Mouse (Mus musculus) heart, embryonic 10.5 days (tissue): ENCODE results near the gene Tpgs1. TPM values are rescaled to one million over a fixed set of nuclear protein-coding genes. Genes with fewer than 3 reads are reported as not detected.

ENCODE experiments used
- DNase-seq: peaks from one replicate; pipeline ENCODE4 v3.0.0-alpha.2; 2017; ENCODE audit warnings: low spot score
- H3K27ac ChIP-seq: fragments of 300-500 bp; sonication (generic); 2 replicates; pipeline ENCODE4 v1.5.1; 2016; ENCODE audit warnings: mild to moderate bottlenecking
- H3K27me3 ChIP-seq: fragments of 300-500 bp; sonication (generic); 2 replicates; pipeline ENCODE4 v1.6.1; 2016; ENCODE audit warnings: mild to moderate bottlenecking; ENCODE audit not compliant: poor library complexity, insufficient read depth, severe bottlenecking
- H3K36me3 ChIP-seq: fragments of 300-500 bp; sonication (generic); 2 replicates; pipeline ENCODE4 v1.6.1; 2016; ENCODE audit warnings: mild to moderate bottlenecking, moderate library complexity
- H3K4me1 ChIP-seq: fragments of 300-500 bp; sonication (generic); 2 replicates; pipeline ENCODE4 v1.6.1; 2016; ENCODE audit warnings: mild to moderate bottlenecking
- H3K4me3 ChIP-seq: fragments of 300-500 bp; sonication (generic); 2 replicates; pipeline ENCODE4 v1.5.1; 2016; ENCODE audit warnings: mild to moderate bottlenecking, moderate library complexity
- H3K9me3 ChIP-seq: fragments of 300-500 bp; sonication (generic); 2 replicates; pipeline ENCODE4 v1.6.1; 2016; ENCODE audit warnings: mild to moderate bottlenecking, moderate library complexity
- WGBS: fragments of 180-500 bp; shearing (Covaris S2); methylation state at CpG from one replicate; pipeline ENCODE4 v1.1.7; 2016; 5-methylcytosine and 5-hydroxymethylcytosine counted together
- polyA plus RNA-seq: library from polyadenylated mRNA; unstranded; fragments of >200 nt; fragmentation: Nextera tagmentation; extraction: Ambion mirVana; gene quantifications from 2 replicates; pipeline ENCODE4 v1.2.1, GENCODE M21; 2016

Gene Tpgs1
- polyA plus RNA-seq, 1 experiment from 2014 or later = 59.4 TPM

DNA sequence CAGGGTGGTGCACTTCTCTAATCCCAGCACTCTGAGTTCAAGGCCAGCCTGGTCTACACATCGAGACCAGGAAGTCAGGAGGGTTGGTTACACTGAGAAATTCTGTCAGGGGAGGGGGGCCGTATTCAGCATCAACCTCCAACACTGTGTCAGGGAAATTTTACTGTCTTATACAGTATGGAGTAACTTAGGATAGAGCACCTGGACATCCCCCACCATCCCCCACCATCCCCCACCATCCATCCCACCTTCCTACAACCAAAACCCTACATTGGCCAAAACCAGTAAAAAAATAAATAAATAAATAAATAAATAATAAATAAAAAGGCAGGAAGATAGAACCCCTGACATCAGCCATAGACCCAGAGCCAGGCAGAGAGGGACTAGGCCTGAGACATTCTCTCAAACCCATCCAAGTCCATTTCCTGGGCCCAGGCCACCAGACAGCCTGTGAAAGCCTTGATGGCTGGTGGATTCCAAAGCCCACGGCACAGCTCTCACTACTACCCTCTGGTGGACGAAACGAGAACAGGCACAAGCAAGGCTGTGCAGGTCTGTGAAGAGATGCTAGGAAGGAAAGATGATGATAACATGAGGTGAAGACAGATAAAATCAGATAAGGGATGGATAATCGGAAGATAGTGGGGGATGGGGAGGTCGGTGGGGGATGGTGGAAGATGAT lies 20.0 kb upstream of the Tpgs1 start:
- Histone ChIP-seq H3K27me3 (peaks cover 29% of the 10 kb centered on the region), H3K4me3 (no peak overlapping the region), H3K9me3 (no peaks in the 10 kb centered on the region), H3K4me1 (no peaks in the 10 kb centered on the region), H3K27ac (no peak overlapping the region), H3K36me3 (no peaks in the 10 kb centered on the region)
- no peak for DNase-seq
- WGBS = 26% methylated on average over 7 of the region's 7 CpGs

DNA sequence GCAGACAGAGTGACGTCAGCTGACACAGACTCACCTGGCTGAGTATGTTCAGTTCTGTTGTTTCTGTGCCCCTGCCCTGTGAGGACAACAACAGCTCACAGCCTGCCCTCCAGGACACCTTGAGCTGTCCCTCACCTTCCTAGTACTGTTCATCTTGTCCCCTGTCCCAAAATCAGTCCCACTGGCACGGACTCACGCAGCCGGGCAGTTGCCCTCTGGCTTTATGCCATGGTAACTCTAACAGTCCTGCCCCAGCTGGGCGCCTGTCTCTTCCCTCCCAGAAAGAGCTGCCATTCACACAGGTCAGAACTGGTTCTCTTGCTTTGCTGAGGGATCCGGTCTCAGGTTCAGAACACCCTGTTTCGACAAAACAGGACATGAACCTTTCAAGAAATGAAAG lies 16.4 kb upstream of the Tpgs1 start:
- Histone ChIP-seq H3K4me1 (no peaks in the 10 kb centered on the region), H3K27me3 (peaks cover 29% of the 10 kb centered on the region), H3K4me3 (no peak overlapping the region), H3K36me3 (no peaks in the 10 kb centered on the region), H3K9me3 (no peaks in the 10 kb centered on the region), H3K27ac (no peak overlapping the region)
- WGBS = 77% methylated on average over 7 of the region's 7 CpGs
- no peak for DNase-seq

DNA sequence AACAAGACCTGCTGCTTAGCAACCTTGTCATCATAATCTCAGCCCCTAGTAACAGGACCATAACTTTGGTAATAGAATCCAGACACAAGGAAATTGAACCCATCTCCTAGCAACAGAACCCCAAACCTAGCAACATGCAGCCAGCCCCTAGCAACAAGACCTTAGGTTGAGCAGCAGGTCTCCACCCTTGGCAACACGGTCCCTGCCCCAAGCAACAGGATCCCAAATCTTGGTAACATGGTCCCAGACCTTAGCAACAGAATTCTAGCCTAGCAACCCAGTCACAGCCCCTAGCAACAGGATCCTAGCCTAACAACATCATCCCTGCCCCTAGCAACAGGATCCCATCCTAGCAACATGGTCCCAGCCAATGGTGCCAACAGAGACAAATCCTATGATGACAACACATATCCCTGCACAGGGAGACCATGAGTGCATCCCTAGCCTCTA lies 14.2 kb upstream of the Tpgs1 start:
- no peak for DNase-seq
- Histone ChIP-seq H3K4me1 (no peaks in the 10 kb centered on the region), H3K4me3 (no peak overlapping the region), H3K27ac (no peak overlapping the region), H3K27me3 (peaks cover 29% of the 10 kb centered on the region), H3K36me3 (no peaks in the 10 kb centered on the region), H3K9me3 (no peaks in the 10 kb centered on the region)
- WGBS = 40% methylated on average over 1 of the region's 1 CpGs

DNA sequence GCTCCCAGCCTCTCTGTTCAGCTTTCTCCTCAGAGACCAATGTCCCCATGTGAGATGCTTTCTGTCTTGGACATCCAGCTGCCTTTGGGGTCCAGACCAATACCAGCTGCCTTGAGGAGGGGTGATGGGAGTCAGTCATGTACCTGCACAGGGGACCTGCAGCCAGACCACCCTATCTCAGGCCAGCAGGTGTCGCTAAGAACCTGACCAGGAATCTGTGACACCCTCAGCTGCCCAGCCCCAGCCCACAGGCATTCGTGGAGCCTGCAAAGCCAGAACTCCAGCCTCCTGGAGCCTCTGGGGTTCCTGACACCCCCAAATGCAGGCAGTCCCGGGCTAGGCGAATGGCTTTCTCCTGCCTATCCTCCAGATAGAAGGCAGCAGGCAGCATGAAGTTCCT lies 10.3 kb upstream of the Tpgs1 start:
- Histone ChIP-seq H3K36me3 (no peaks in the 10 kb centered on the region), H3K9me3 (no peaks in the 10 kb centered on the region), H3K27me3 (peaks cover 22% of the 10 kb centered on the region), H3K27ac (no peak overlapping the region), H3K4me3 (no peak overlapping the region), H3K4me1 (peaks cover 9% of the 10 kb centered on the region)
- 13% methylated on average over 4 of the region's 4 CpGs for WGBS
- no peak for DNase-seq

DNA sequence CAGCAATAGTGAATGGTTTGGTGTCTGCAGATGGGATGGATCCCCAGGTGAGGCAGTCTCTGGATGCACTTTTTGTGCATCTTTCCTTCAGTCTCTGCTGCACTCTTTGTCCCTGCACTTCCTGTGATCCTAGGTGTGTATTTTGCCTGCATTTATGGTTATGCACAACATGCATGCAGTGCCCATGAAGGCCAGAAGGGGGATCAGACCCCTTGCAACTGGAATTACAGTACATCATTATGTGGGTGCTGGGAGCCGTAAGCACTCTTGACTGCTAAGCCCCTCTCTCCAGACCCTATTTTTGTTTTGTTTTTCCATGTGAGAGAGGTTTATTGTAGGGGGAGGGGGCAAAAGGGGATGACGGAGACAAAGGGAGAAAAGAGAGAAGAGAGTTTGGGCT lies 8.9 kb upstream of the Tpgs1 start:
- Histone ChIP-seq H3K9me3 (no peaks in the 10 kb centered on the region), H3K4me1 (peaks cover 15% of the 10 kb centered on the region), H3K4me3 (no peak overlapping the region), H3K27ac (no peak overlapping the region), H3K27me3 (peaks cover 17% of the 10 kb centered on the region), H3K36me3 (no peaks in the 10 kb centered on the region)
- WGBS = 70% methylated on average over 2 of the region's 2 CpGs
- DNase-seq = no peak

DNA sequence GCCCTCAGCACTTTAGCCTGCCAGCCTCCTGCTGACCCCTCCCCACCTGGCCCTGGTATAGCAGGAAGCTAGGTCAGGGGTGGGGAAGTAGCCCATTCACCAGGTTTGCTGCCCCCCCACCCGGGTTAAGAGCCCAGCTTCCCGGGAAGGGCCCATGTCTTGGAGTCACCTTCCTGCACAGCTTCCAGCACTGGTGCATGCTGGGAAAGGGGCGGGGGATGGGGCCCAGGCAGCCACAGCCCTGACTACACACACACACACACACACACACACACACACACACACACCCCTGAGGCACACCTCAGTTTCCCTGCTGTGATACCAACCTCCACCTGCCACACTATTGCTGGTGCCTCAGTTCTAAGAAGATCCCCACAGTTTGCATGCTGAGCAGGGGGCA lies 7.3 kb upstream of the Tpgs1 start:
- peak overlapping the region; percentile 24; the same call in 1 of the 2 replicates for H3K27ac ChIP-seq
- DNase-seq = no peak
- no peak overlapping the region for H3K4me3 ChIP-seq
- H3K9me3 ChIP-seq = no peaks in the 10 kb centered on the region
- 37% methylated on average over 3 of the region's 3 CpGs for WGBS
- H3K4me1 ChIP-seq = peaks cover 15% of the 10 kb centered on the region
- peaks cover 16% of the 10 kb centered on the region for H3K27me3 ChIP-seq
- no peaks in the 10 kb centered on the region for H3K36me3 ChIP-seq

DNA sequence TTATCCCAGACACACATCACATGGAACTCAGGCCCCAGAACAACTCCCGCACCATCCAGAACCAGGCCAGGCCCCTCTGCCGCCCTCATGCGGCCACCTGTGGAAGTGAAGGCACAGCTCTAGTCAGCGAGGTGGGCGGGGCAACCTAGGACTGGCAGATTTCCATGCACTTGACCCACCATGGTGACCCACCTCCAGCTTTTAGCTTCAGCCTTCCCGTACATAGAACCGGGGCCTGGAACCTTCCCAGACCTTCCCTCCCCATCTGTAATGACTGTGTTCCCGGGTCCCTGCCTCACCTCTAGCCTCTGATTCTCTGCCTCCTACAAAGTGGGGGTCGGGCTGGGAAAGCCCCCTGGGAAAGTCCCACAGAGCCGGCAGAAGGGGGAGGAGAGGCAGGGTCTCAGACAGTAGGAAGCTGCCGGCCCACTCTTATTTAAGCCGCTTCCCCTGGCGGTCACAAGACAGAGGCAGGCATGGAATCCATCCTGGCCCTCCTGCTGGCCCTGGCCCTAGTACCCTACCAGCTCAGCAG lies 5.0 kb upstream of the Tpgs1 start, which contains the start of gene Madcam1:
Gene Madcam1, plus strand, starts transcription at position 429 of the 535 bp plus-strand sequence.
- 14% methylated on average over 13 of the region's 13 CpGs for WGBS
- Histone ChIP-seq H3K36me3 (no peaks in the 10 kb centered on the region), H3K9me3 (no peaks in the 10 kb centered on the region), H3K4me3 (no peak within 1 kb of the TSS), H3K27me3 (peaks cover 16% of the 10 kb centered on the region), H3K27ac (no peak within 1 kb of the TSS), H3K4me1 (peaks cover 15% of the 10 kb centered on the region)
- peak; percentile 90 for DNase-seq

DNA sequence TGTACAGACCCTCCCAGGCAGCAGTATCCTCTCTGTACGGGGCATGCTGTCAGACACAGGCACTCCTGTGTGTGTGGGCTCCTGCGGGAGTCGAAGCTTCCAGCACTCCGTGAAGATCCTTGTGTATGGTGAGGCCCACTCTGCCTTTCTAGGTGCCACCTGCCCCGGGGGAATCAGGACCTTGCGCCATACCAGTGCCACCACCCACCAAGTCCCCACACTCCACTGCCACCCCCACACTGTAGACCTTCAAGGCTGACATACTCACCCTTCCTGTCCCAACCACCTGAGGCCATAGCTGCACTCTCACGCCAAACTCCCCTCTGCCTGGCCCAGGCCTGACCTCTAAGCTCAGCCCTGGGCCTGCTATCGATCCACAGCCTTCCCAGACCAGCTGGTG lies 4.1 kb upstream of the Tpgs1 start:
- Histone ChIP-seq H3K36me3 (no peaks in the 10 kb centered on the region), H3K4me1 (peaks cover 16% of the 10 kb centered on the region), H3K9me3 (no peaks in the 10 kb centered on the region), H3K4me3 (no peak overlapping the region), H3K27ac (no peak overlapping the region), H3K27me3 (peaks cover 16% of the 10 kb centered on the region)
- WGBS = 87% methylated on average over 8 of the region's 8 CpGs
- DNase-seq = no peak

DNA sequence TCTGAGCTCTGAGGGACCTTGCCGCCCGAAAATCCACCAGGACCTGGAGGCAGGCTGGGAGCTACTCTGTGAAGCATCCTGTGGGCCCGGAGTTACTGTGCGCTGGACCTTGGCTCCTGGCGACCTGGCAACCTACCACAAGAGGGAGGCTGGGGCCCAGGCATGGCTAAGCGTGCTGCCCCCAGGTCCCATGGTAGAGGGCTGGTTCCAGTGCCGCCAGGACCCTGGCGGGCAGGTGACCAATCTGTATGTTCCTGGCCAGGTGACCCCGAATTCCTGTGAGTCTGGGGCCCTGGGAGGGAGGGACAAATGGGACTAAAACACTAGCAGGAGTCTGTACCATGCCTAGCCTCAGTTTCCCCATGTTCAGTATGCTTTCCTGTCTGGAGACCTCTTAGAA lies 2.7 kb upstream of the Tpgs1 start:
- 64% methylated on average over 9 of the region's 9 CpGs for WGBS
- Histone ChIP-seq H3K27me3 (peaks cover 12% of the 10 kb centered on the region), H3K36me3 (no peaks in the 10 kb centered on the region), H3K9me3 (no peaks in the 10 kb centered on the region), H3K4me1 (peaks cover 23% of the 10 kb centered on the region), H3K4me3 (no peak overlapping the region), H3K27ac (no peak overlapping the region)
- DNase-seq = no peak

DNA sequence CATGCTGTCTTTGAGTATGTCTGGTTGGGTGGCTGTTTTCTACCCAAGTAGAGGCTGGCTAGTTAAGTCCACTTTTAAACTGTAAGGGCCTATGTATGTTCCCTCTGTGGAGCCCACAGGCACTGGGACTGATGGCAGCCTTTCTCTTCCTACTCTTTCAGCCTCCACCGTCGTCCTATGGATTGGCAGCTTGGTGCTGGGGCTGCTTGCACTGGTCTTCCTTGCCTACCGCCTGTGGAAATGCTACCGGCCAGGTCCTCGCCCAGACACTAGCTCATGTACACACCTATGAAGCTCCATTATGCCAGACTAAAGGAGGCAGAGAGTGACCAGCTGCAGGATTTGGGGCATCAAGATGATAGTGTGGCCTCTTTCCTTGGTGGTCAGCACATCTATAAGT lies 1.1 kb upstream of the Tpgs1 start:
- DNase-seq = no peak
- WGBS = 77% methylated on average over 5 of the region's 5 CpGs
- peaks cover 12% of the 10 kb centered on the region for H3K27me3 ChIP-seq
- no peak overlapping the region for H3K27ac ChIP-seq
- H3K4me1 ChIP-seq = peaks cover 24% of the 10 kb centered on the region
- no peaks in the 10 kb centered on the region for H3K9me3 ChIP-seq
- H3K36me3 ChIP-seq = peaks cover 5% of the 10 kb centered on the region; the same call in 1 of the 2 replicates
- H3K4me3 ChIP-seq = no peak overlapping the region

DNA sequence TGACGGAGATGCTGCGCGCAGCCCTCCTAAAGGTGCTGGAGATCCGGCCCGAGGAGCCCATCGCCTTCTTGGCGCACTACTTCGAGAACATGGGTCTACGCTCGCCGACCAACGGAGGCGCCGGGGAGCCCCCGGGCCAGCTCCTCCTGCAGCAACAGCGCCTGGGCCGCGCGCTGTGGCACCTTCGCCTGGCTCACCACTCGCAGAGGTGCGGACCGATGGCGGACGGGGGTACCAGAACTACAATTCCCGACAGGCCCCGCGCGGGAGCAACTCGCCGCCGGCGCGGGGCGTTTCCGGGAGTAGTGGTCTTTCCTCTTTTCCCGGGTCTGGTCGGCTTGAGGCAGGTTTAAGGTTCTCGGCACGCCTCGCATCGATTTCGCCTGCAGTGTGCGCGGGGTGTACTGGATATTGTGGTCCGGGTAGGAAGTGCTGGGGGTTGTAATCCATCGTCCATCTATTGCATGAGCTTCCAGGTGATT lies 448 bp downstream of the Tpgs1 start:
- H3K27ac ChIP-seq = peak overlapping the region; percentile 94
- DNase-seq = peak; percentile 90
- peak overlapping the region; percentile 90 for H3K4me3 ChIP-seq
- peaks cover 14% of the 10 kb centered on the region; the same call in 1 of the 2 replicates for H3K36me3 ChIP-seq
- H3K4me1 ChIP-seq = peaks cover 19% of the 10 kb centered on the region
- H3K9me3 ChIP-seq = no peaks in the 10 kb centered on the region
- peaks cover 11% of the 10 kb centered on the region for H3K27me3 ChIP-seq
- WGBS = under 1% methylated on average over 47 of the region's 47 CpGs

DNA sequence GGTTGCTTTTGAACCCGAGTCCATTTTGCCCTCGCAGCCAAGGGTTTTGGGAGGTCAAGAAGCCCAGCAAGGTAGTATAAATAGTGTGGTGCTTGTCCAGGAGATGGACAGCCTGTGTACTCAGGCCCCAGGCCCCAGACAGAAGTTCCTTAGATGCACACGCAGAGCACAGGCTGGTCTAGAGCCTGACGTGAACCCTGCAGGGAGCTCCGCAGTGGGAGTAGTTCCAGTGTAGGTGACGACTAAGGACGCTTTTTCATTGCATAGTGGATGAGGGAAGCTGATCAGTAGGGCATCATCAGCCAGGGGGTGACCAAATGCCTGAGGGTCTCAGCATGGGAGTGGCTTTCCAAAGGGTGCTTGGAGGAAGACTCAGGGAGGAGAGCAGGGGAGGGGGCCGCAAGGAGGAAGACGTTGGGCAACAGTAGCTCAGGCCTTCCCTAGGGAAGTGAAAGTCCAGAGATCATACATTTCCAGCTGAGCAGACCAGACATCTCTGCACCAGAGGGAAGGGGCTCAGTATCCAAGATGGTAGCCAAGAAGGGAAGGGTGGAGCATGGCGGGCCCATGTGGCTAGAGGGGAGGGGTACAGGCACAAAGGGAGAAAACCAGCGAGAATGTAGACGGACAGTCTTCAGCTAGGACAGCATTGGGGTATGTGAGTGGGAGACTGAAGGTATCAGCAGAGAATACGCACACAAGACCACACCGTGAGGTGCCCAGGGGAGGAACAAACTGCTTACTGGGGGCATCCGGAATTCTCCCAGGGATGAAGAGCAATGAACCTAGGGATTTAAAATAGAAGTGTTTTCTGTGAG lies 1.1 kb downstream of the Tpgs1 start:
- peak overlapping the region; percentile 94 for H3K27ac ChIP-seq
- H3K9me3 ChIP-seq = no peaks in the 10 kb centered on the region
- H3K27me3 ChIP-seq = peaks cover 4% of the 10 kb centered on the region
- peaks cover 14% of the 10 kb centered on the region; the same call in 1 of the 2 replicates for H3K36me3 ChIP-seq
- 36% methylated on average over 15 of the region's 15 CpGs for WGBS
- DNase-seq = no peak
- H3K4me1 ChIP-seq = peaks cover 21% of the 10 kb centered on the region
- peak overlapping the region; percentile 90 for H3K4me3 ChIP-seq
